Mouse (Mus musculus): ENCODE results near the gene App. TPM values are rescaled to one million over a fixed set of nuclear protein-coding genes. Genes with fewer than 3 reads are reported as not detected.

App gene
- polyA plus RNA-seq, 1 experiment = not detected

GRCm38 (mm10) chr16:85041153-85041959 is 132.2 kb downstream of the App start:
- no peak for TF ChIP-seq GATA1 (IDR thresholded peaks at IDR 0.05; ENCODE audit: low read length)

GRCm38 (mm10) chr16:85038731-85039130 is 134.8 kb downstream of the App start:
- no peak for TF ChIP-seq GATA1 (IDR thresholded peaks at IDR 0.05; ENCODE audit: low read length)

- TF ChIP-seq GATA1 (IDR thresholded peaks at IDR 0.05; ENCODE audit: low read length) = no peak
Observed at GRCm38 (mm10) chr16:85037969-85038644, 135.5 kb downstream of the App start.

- no peak for TF ChIP-seq GATA1 (IDR thresholded peaks at IDR 0.05; ENCODE audit: low read length)
Observed at GRCm38 (mm10) chr16:85035815-85036214, 137.8 kb downstream of the App start.

GRCm38 (mm10) chr16:85033747-85034146 is 139.8 kb downstream of the App start:
- no peak for TF ChIP-seq GATA1 (IDR thresholded peaks at IDR 0.05; ENCODE audit: low read length)

- no peak for TF ChIP-seq GATA1 (IDR thresholded peaks at IDR 0.05; ENCODE audit: low read length)
Observed at GRCm38 (mm10) chr16:85030810-85031209, 142.8 kb downstream of the App start.

GRCm38 (mm10) chr16:85028396-85028795 is 145.2 kb downstream of the App start:
- no peak for TF ChIP-seq GATA1 (IDR thresholded peaks at IDR 0.05; ENCODE audit: low read length)

- no peak for TF ChIP-seq GATA1 (IDR thresholded peaks at IDR 0.05; ENCODE audit: low read length)
Observed at GRCm38 (mm10) chr16:85024706-85025105, 148.9 kb downstream of the App start.

GRCm38 (mm10) chr16:85023106-85023505 is 150.5 kb downstream of the App start:
- TF ChIP-seq GATA1 (IDR thresholded peaks at IDR 0.05; ENCODE audit: low read length) = no peak

- no peak for TF ChIP-seq GATA1 (IDR thresholded peaks at IDR 0.05; ENCODE audit: low read length)
Observed at GRCm38 (mm10) chr16:85020696-85021323, 152.8 kb downstream of the App start.

- TF ChIP-seq GATA1 (IDR thresholded peaks at IDR 0.05; ENCODE audit: low read length) = no peak
Observed at GRCm38 (mm10) chr16:85019273-85019672, 154.3 kb downstream of the App start.

GRCm38 (mm10) chr16:85017845-85018244 is 155.7 kb downstream of the App start:
- no peak for TF ChIP-seq GATA1 (IDR thresholded peaks at IDR 0.05; ENCODE audit: low read length)

- TF ChIP-seq GATA1 (IDR thresholded peaks at IDR 0.05; ENCODE audit: low read length) = no peak
Observed at GRCm38 (mm10) chr16:85012695-85013094, 160.9 kb downstream of the App start.

- no peak for TF ChIP-seq GATA1 (IDR thresholded peaks at IDR 0.05; ENCODE audit: low read length)
Observed at GRCm38 (mm10) chr16:85012172-85012571, 161.4 kb downstream of the App start.

- no peak for TF ChIP-seq GATA1 (IDR thresholded peaks at IDR 0.05; ENCODE audit: low read length)
Observed at GRCm38 (mm10) chr16:85010651-85011050, 162.9 kb downstream of the App start.
